Mouse (Mus musculus): Measurements from ENCODE around the gene Mgll. TPM values are rescaled to one million over a fixed set of nuclear protein-coding genes. Genes with fewer than 3 reads are reported as not detected.

Mgll gene
- polyA plus RNA-seq, 1 experiment, result 0.20 TPM

DNA sequence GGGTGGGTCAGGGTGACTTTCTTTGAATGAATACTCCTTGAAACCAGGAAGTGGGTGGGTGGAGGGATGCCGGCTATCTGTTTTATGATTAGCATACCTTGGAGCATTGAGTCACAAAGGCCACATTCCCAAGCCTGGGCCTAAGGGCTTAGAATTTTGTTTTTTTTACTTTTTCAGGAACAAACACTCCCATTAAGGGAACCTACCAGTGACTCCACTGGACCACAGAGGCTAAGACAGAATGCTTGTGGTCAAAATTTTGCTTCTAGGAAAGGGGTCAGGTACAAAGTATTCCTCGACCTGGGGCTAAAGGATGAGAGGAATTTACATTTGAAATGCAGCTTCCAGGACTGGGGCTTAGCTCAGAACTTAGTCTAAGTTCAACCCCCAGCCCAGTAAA, 32.9 kb upstream of the Mgll start:
- Histone ChIP-seq H3K4me1 (ENCODE audit: control insufficient read depth, insufficient read depth, low read length) (no peaks in the 10 kb centered on the region), H3K27ac (ENCODE audit: insufficient read depth, low read depth, low read length) (no peak overlapping the region), H3K4me3 (ENCODE audit: insufficient read depth, low read length) (no peak overlapping the region)
- TF ChIP-seq POLR2A (IDR thresholded peaks at IDR 0.05; ENCODE audit: borderline replicate concordance, low read depth, low read length) (no peak), CTCF (IDR thresholded peaks at IDR 0.05; ENCODE audit: low read depth, low read length) (no peak)

DNA sequence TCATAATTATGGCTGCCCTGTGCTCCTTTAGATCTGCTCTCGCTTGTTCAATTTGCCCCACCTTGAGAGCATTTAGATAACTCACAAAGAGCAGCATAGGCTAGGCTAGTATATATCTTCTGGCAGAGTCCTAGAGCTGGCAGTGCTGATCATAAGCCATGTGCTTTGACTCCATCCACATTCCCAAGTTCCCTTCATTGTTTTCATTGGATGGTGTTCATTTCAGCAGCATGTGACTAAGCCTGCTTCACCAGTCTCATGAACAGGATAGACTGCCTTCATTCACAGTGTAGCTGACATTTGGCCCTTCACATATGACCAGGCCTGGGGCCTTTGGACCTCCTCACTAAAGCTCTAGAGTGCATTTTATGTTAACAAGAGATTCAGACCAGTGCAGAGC, 21.3 kb upstream of the Mgll start:
- no peak overlapping the region for H3K27ac ChIP-seq (ENCODE audit: insufficient read depth, low read depth, low read length)
- H3K4me1 ChIP-seq (ENCODE audit: control insufficient read depth, insufficient read depth, low read length), result no peaks in the 10 kb centered on the region
- no peak overlapping the region for H3K4me3 ChIP-seq (ENCODE audit: insufficient read depth, low read length)
- no peak for TF ChIP-seq POLR2A (IDR thresholded peaks at IDR 0.05; ENCODE audit: borderline replicate concordance, low read depth, low read length)
- TF ChIP-seq CTCF (IDR thresholded peaks at IDR 0.05; ENCODE audit: low read depth, low read length), result no peak

DNA sequence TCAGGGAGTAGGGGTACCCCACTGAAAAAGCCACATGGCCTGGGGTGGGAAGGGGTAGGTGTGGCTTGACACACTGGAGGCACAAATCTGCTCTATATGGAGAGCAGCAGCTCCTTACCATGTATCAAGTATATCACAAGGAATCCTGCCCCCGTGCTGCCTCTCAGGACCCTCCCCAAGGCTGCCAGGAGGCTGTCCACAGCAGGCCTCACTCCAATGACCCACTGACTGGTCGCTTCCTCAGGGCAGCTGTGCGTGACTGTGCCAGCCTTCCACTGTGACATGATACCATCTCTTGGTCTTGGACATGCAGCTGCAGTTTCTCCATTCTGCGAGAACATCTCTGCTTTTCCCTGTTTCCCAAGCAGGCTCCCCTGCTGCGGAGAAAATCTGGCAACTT, 20.5 kb upstream of the Mgll start:
- Histone ChIP-seq H3K27ac (ENCODE audit: insufficient read depth, low read depth, low read length) (no peak overlapping the region), H3K4me3 (ENCODE audit: insufficient read depth, low read length) (no peak overlapping the region), H3K4me1 (ENCODE audit: control insufficient read depth, insufficient read depth, low read length) (no peaks in the 10 kb centered on the region)
- TF ChIP-seq POLR2A (IDR thresholded peaks at IDR 0.05; ENCODE audit: borderline replicate concordance, low read depth, low read length) (no peak), CTCF (IDR thresholded peaks at IDR 0.05; ENCODE audit: low read depth, low read length) (no peak)

DNA sequence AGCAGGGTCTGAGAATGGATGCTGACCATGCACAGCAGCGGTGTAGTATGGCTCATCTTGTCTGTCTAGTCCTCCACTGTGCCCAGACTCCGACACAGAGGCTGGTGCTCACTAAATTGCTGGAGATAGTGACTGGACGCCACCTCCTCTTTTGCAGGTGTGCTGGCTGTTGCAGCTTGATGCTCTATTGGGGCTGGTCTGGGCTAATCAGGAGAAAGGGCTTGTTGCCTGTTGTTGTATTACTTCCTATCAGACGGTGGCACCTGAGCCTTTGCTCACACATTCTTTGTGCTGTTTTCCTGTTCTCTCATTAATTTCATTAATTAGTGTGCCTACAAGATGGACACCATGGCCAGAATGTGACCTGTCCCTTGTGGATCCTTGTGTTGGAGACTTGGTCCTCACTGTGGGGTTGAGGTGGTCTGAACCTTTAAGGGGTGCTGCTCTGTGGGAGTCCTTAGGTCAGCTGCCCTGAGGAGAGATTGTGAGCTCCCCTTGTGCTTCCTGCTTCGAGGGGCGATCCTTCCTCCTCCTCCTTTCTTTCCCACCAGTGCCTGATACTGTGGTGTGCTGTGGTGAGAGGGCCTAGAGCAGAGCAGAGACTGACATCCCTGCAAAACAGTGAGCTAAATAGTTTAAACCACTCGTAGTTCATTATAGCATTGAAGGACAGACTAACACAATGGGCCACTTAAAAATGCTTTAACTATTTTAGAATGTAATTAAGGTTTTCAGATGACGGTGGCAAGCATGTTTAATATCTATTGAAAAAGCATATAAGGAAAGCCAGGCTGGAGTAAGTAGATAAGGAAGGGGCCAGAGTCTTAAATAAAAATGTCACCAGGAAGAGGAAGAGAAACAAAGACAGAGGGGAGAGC, 15.6 kb upstream of the Mgll start:
- H3K4me3 ChIP-seq (ENCODE audit: insufficient read depth, low read length), result no peak overlapping the region
- no peak overlapping the region for H3K27ac ChIP-seq (ENCODE audit: insufficient read depth, low read depth, low read length)
- TF ChIP-seq CTCF (IDR thresholded peaks at IDR 0.05; ENCODE audit: low read depth, low read length), result no peak
- TF ChIP-seq POLR2A (IDR thresholded peaks at IDR 0.05; ENCODE audit: borderline replicate concordance, low read depth, low read length), result no peak
- H3K4me1 ChIP-seq (ENCODE audit: control insufficient read depth, insufficient read depth, low read length), result no peaks in the 10 kb centered on the region

DNA sequence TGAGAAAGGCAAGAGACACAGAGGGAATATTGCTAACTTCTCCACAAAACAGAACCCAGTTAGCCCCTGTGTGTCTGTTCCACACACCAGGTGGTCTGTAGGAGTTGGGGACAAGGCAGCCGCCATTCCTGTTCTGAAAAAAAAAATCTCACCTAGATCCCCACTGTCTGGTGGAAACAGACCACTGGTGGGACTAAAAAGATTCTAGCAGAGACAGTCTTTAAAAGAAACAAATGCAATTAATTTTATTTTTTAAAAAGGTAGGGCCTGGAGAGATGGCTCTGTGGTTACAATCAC, 15.0 kb upstream of the Mgll start:
- Histone ChIP-seq H3K4me1 (ENCODE audit: control insufficient read depth, insufficient read depth, low read length) (no peaks in the 10 kb centered on the region), H3K4me3 (ENCODE audit: insufficient read depth, low read length) (no peak overlapping the region), H3K27ac (ENCODE audit: insufficient read depth, low read depth, low read length) (no peak overlapping the region)
- TF ChIP-seq POLR2A (IDR thresholded peaks at IDR 0.05; ENCODE audit: borderline replicate concordance, low read depth, low read length), result no peak
- no peak for TF ChIP-seq CTCF (IDR thresholded peaks at IDR 0.05; ENCODE audit: low read depth, low read length)

DNA sequence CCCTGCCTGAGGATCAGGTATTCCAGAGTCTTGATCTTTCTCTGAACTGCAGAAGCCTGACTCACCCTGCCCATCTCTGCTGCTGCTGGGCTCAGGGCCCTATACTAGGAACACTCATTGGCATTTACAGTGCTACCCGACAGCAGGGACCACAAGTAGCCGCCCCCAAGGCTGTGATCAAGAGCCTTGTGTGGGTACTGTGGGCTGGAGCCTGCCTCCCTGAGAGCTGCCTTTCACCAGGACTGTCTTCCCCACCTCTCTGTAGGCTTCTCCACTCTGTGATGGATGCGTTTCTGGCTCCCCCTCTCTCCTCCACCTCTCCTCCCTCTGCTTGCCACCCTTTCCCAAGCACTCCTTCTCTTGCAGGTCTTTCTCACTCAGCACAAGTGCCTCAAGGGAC, 12.9 kb upstream of the Mgll start:
- H3K4me1 ChIP-seq (ENCODE audit: control insufficient read depth, insufficient read depth, low read length), result no peaks in the 10 kb centered on the region
- no peak overlapping the region for H3K4me3 ChIP-seq (ENCODE audit: insufficient read depth, low read length)
- TF ChIP-seq POLR2A (IDR thresholded peaks at IDR 0.05; ENCODE audit: borderline replicate concordance, low read depth, low read length), result no peak
- no peak for TF ChIP-seq CTCF (IDR thresholded peaks at IDR 0.05; ENCODE audit: low read depth, low read length)
- H3K27ac ChIP-seq (ENCODE audit: insufficient read depth, low read depth, low read length), result no peak overlapping the region

DNA sequence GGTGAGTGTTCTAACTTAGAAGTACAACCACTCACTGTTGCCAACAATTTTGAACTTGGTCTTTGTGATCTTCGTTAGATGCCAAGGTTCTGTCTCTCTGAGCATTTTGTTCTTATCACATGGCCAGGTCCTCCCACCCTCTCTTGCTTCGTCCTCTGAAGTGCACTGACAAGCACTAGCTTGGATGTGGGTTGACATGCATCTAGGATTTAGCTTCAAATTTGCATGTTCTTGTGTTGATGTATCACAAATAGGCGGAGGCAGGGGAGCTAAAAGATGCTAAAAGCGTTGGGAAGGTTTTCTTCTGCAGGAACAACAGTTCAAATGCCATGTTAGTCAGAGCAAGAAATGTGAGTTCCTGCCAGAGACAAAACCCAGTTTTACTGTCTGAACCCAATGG, 12.1 kb upstream of the Mgll start:
- no peak overlapping the region for H3K4me3 ChIP-seq (ENCODE audit: insufficient read depth, low read length)

DNA sequence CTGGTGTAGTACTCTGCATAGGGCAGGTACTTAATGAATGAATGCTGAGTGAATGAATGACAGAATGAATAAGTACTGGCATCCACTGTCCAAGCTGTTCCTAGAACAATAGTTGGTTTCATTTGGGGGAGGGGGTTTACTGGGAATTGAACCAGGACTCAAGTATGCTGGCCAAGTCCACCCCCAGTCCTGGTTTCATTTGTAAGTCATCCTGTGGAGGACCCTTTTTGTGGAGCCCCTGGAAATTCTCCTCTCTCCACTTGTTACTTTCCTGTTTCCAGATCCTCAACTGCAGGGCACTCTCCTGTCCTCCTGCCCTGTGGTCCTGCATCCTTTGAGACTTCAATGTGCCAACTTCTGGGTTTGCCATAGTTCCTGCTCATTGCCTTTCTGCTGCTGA, 10.9 kb upstream of the Mgll start:
- TF ChIP-seq CTCF (IDR thresholded peaks at IDR 0.05; ENCODE audit: low read depth, low read length), result no peak
- no peak for TF ChIP-seq POLR2A (IDR thresholded peaks at IDR 0.05; ENCODE audit: borderline replicate concordance, low read depth, low read length)
- H3K4me3 ChIP-seq (ENCODE audit: insufficient read depth, low read length), result no peak overlapping the region
- no peaks in the 10 kb centered on the region for H3K4me1 ChIP-seq (ENCODE audit: control insufficient read depth, insufficient read depth, low read length)
- H3K27ac ChIP-seq (ENCODE audit: insufficient read depth, low read depth, low read length), result no peak overlapping the region

More for the DNA sequence above, 12.1 kb upstream of the Mgll start:
- TF ChIP-seq CTCF (IDR thresholded peaks at IDR 0.05; ENCODE audit: low read depth, low read length), result no peak
- no peak for TF ChIP-seq POLR2A (IDR thresholded peaks at IDR 0.05; ENCODE audit: borderline replicate concordance, low read depth, low read length)
- H3K27ac ChIP-seq (ENCODE audit: insufficient read depth, low read depth, low read length), result no peak overlapping the region
- H3K4me1 ChIP-seq (ENCODE audit: control insufficient read depth, insufficient read depth, low read length), result no peaks in the 10 kb centered on the region

DNA sequence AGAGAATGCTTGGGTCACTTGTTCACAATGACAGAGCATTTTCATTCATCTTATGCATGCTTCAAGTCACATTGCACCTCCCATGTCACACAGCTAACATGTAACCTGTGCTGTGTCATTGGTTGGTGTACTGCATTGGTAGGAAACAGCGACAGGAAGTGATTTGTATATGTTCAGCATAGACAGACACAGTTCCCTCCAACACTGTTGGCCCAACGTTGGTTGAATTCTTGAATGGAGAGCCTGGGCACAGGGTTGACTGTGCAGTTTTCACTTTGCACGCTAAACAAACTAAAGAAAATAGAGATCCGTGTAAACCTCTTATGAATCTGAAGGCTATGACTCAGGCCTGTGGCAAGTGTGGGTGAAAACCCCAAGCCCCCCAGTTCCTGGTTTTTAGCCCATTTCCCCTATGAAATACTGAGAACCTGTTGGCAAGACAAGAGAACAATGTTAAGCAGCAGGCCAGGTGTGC, 10.0 kb upstream of the Mgll start:
- Histone ChIP-seq H3K27ac (ENCODE audit: insufficient read depth, low read depth, low read length) (no peak overlapping the region), H3K4me1 (ENCODE audit: control insufficient read depth, insufficient read depth, low read length) (no peaks in the 10 kb centered on the region), H3K4me3 (ENCODE audit: insufficient read depth, low read length) (no peak overlapping the region)
- TF ChIP-seq POLR2A (IDR thresholded peaks at IDR 0.05; ENCODE audit: borderline replicate concordance, low read depth, low read length) (no peak), CTCF (IDR thresholded peaks at IDR 0.05; ENCODE audit: low read depth, low read length) (no peak)

DNA sequence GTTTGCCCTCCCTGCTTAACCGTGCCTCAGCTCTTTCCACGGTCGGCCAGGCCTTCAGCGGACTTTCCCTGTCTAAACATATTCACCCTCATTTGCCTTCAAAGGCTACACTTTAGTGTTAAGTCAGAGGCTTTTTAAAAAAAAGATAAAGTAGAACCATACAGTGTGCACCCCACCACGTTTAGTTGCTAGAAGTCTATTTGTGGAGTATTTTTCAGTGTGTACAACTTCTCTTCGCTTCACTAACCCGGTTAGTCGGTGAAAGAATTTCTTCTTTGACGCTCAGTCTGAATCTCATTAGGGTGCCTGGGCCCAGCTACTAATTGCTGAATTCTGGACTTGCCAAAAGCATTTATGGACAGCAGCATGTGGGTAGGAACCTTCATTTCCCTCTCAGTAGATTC, 8.8 kb upstream of the Mgll start:
- TF ChIP-seq CTCF (IDR thresholded peaks at IDR 0.05; ENCODE audit: low read depth, low read length) (no peak), POLR2A (IDR thresholded peaks at IDR 0.05; ENCODE audit: borderline replicate concordance, low read depth, low read length) (no peak)
- Histone ChIP-seq H3K4me1 (ENCODE audit: control insufficient read depth, insufficient read depth, low read length) (no peaks in the 10 kb centered on the region), H3K4me3 (ENCODE audit: insufficient read depth, low read length) (no peak overlapping the region), H3K27ac (ENCODE audit: insufficient read depth, low read depth, low read length) (no peak overlapping the region)

All from bone marrow macrophage, adult 2 months (primary cell).